Mouse (Mus musculus): ENCODE results near the gene Gsdmc4.
"Not testable (repeated sequence)": the region's sequence is repeated elsewhere in the genome, so short reads cannot be mapped to it uniquely, and the experiment has no call there.

DNA sequence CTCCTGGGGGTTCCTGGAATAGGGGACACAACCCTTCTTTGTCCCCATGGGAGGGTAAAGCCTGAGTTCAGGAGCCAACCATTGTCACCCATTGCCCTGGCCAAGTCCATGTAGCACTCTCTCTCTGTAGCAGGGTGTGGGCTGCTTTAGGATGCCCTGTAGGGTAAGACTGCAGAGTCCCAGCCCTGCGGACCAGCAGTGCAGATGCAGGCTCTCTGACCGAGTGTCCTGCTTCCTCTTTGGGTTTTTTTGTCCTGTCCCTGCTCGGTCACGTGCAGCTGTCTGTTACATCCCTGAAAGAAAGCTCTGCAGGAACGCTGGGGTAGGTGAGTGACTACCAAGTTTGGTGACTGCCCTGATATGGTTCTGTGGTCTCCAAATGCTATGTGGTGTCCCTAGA lies 23.7 kb downstream of the Gsdmc4 start:
- not testable (repeated sequence) for TF ChIP-seq CTCF (IDR thresholded peaks at IDR 0.05; ENCODE audit: control insufficient read depth, insufficient read depth, insufficient read length); USF1 (IDR thresholded peaks at IDR 0.05; ENCODE audit: low read depth); MAX (IDR thresholded peaks at IDR 0.05); MYOG (IDR thresholded peaks at IDR 0.05; ENCODE audit: control insufficient read depth, extremely low read depth, insufficient read length); MYOD1 (IDR thresholded peaks at IDR 0.05; ENCODE audit: control insufficient read depth, insufficient read length, low read depth)
